Mouse (Mus musculus): Measurements from ENCODE around the gene Vkorc1. TPM values are rescaled to one million over a fixed set of nuclear protein-coding genes. Genes with fewer than 3 reads are reported as not detected.
A peak's percentile ranks its signal among the peaks of the same experiment; 100 is the strongest.
"Not testable (repeated sequence)": the region's sequence is repeated elsewhere in the genome, so short reads cannot be mapped to it uniquely, and the experiment has no call there.

The Vkorc1 gene
- 64.2 and 66.7 TPM in 2 replicates for polyA plus RNA-seq (2016; fragmentation: Nextera tagmentation; extraction: Ambion mirVana)

DNA sequence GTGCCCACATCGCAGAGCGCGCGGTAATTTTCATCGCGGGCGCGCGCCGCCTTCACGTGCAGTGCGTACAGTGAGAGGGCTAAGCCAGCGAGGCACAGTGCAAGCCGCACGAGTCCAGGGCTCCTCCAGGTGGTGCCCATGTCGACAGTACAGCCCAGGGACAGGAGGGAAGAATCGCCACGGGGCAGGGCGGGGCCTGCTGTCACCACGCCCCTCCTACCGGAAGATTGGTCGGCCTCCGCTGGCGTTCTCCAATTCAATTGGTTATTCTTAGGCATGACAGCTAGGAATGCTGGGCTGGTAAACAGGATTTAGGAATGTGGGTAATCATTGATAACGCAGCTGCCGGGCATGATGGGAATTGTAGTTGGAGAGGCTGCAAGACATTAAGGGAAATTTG is at the start of gene Vkorc1, which contains the start of gene Gm21974:
Gene Vkorc1, minus strand, starts transcription at position 176 of the 400 bp plus-strand sequence.
Gene Gm21974, minus strand, starts transcription at position 13 of the 400 bp plus-strand sequence.
- ATAC-seq (ENCODE audit: low FRiP score), result peak; percentile 98
- whole genome bisulfite sequencing, result under 1% methylated on average over 26 of the region's 26 CpGs
- Histone ChIP-seq H3K9ac (peak within 1 kb of the TSS; percentile 72), H3K27me3 (no peaks in the 10 kb centered on the region), H3K27ac (peak within 1 kb of the TSS; percentile 79), H3K4me2 (replicated peaks) (peak within 1 kb of the TSS; percentile 79), H3K4me3 (peak within 1 kb of the TSS; percentile 58), H3K4me1 (peaks cover 8% of the 10 kb centered on the region), H3K36me3 (peaks cover 16% of the 10 kb centered on the region), H3K9me3 (replicated peaks) (no peaks in the 10 kb centered on the region)

DNA sequence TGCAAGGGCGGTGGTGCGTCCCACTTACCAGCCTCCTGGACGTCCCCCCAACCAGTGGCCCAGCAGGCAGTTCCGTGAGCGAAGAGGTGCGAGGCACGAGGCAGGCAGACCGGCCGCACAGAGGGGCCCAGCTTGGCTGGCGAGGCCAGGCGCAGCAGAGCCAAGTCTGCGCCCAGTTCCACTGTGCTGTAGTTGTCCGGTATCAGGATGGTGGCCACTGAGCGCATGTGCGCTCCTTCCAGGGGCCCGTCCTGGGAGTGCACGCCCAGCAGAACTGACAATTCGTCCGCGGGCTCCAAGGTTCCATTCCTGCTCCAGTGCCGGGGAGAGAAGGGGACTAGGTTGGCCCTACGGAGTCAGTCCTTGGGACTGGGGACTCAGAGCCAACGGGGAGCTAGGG is 49.2 kb upstream of the Vkorc1 start:
- Histone ChIP-seq H3K36me3 (no peaks in the 10 kb centered on the region), H3K4me3 (no peak overlapping the region), H3K9ac (no peak overlapping the region), H3K27me3 (peaks cover 36% of the 10 kb centered on the region), H3K27ac (no peak overlapping the region; the same call in 1 of the 2 replicates), H3K9me3 (replicated peaks) (no peaks in the 10 kb centered on the region), H3K4me1 (no peaks in the 10 kb centered on the region), H3K4me2 (replicated peaks) (peak overlapping the region; percentile 31)
- ATAC-seq (ENCODE audit: low FRiP score), result no peak
- 11% methylated on average over 23 of the region's 23 CpGs for WGBS

DNA sequence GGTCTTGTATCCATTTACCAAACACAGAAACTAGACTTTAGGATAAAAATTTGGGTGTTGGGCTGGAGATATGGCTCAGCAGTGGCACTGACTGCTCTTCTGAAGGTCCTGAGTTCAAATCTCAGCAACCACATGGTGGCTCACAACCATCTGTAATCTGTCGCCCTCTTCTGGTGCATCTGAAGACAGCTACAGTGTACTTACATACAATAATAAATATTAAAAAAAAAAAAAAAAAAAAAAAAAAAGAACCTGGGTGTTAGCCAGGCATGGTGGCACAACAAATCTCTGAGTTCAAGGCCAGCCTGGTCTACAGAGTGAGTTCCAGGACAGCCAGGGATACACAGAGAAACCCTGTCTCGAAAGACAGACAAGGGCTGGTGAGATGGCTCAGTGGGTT is 46.7 kb upstream of the Vkorc1 start:
- H3K9ac ChIP-seq; H3K4me3 ChIP-seq; H3K27ac ChIP-seq; H3K4me2 ChIP-seq (replicated peaks); H3K9me3 ChIP-seq (replicated peaks); H3K36me3 ChIP-seq; H3K4me1 ChIP-seq; ATAC-seq (ENCODE audit: low FRiP score): not testable (repeated sequence)
- WGBS, result 53% methylated on average over 2 of the region's 2 CpGs
- H3K27me3 ChIP-seq, result peaks cover 36% of the 10 kb centered on the region

DNA sequence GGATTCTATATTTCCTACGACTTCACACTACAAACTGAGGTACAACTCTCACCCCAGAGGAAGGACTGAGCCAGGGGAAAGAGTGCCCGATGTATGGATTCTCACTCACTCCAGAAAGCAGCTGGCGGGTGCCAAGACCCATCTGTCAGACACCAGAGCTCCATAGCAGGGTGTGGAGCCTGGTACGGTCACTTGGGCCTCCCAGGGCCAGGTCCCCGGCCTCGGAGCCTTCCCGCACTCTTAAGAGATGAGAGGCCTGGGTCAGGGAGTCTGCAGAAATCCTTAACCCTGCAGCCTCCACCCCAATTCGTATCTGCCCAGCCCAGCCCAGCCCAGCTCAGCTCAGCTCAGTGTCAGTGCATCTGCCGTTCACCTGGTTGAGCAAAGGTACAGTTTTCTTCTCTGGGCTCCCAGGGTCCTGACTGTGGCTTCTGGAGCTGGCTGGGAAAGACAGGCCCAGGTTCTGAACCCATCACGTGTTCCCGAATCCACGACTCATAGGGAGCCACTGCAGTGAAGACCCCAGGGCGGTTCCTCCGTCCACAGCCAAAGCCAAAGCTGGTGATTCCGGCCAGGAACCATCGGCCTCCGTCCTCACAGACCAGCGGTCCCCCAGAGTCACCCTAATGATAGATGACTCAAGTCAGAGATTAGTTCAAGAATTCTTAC is 40.9 kb upstream of the Vkorc1 start:
- 60% methylated on average over 18 of the region's 18 CpGs for WGBS
- H3K27ac ChIP-seq, result peak overlapping the region; percentile 72; the same call in 1 of the 2 replicates
- peak overlapping the region; percentile 87 for H3K4me2 ChIP-seq (replicated peaks)
- peak; percentile 7; the same call in 1 of the 2 replicates for ATAC-seq (ENCODE audit: low FRiP score)
- peak overlapping the region; percentile 73 for H3K4me3 ChIP-seq
- no peaks in the 10 kb centered on the region for H3K9me3 ChIP-seq (replicated peaks)
- peak overlapping the region; percentile 81 for H3K9ac ChIP-seq
- peaks cover 4% of the 10 kb centered on the region for H3K27me3 ChIP-seq
- H3K4me1 ChIP-seq, result peaks cover 27% of the 10 kb centered on the region
- no peaks in the 10 kb centered on the region for H3K36me3 ChIP-seq

DNA sequence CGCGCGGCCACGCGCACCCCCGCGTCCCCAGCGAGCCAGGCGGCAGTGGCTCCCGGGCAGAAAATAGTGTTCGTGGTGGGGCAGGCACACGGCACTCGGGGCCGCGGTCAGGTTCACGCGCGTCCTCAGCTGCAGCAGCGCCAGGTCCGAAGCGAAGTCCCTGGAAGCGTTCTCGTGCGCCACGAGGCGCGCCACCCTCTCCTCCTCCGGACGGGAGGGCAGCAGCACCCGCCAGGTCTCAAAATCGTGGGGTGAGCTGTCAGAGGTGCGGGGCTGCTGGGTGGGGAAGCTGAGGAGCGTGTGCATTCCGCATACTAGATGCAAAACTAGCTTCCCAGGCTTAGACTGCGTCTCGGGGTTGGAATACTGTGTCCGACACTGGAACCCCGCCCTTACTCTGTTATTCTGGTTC is 40.3 kb upstream of the Vkorc1 start:
- under 1% methylated on average over 37 of the region's 38 CpGs for WGBS
- ATAC-seq (ENCODE audit: low FRiP score), result peak; percentile 62; the same call in 1 of the 2 replicates

DNA sequence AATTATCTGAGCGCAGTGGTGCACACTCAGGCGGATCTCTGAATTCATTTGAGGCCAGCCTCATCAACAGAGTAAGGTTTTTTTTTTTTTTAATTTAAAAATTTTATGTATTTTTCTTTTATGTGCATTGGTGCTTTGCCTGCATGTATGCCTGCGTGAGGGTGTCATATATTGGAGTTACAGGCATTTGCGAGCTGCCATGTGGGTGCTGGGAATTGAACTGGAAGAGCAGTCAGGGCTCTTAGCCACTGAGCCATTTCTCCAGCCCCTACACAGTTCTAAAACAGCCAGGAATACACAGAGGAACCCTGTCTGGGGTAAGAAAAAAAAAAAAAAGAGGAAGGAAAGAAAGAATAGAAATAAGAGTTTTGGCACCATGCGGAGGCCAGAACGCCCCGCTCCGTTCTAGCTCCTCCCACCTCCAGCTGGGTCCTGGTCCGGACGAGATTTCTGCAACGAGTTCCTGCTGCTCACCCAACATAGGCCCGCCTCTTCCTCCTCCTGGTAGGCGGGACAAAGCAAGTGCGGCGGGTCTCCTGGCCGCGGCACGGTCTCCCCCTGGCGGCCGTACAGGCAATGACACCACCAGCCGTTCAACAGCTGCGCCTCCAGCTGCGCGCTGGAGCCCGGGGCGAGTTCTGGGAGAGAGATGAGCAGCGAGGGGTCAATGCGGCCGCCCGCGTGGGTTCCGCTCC is 39.8 kb upstream of the Vkorc1 start:
- H3K9ac ChIP-seq, result peak overlapping the region; percentile 81

More for the DNA sequence above, 40.3 kb upstream of the Vkorc1 start:
- Histone ChIP-seq H3K27ac (peak overlapping the region; percentile 72), H3K9me3 (replicated peaks) (no peaks in the 10 kb centered on the region), H3K4me3 (peak overlapping the region; percentile 73), H3K4me1 (peaks cover 29% of the 10 kb centered on the region), H3K36me3 (no peaks in the 10 kb centered on the region), H3K4me2 (replicated peaks) (peak overlapping the region; percentile 87), H3K9ac (peak overlapping the region; percentile 81), H3K27me3 (peaks cover 4% of the 10 kb centered on the region)

DNA sequence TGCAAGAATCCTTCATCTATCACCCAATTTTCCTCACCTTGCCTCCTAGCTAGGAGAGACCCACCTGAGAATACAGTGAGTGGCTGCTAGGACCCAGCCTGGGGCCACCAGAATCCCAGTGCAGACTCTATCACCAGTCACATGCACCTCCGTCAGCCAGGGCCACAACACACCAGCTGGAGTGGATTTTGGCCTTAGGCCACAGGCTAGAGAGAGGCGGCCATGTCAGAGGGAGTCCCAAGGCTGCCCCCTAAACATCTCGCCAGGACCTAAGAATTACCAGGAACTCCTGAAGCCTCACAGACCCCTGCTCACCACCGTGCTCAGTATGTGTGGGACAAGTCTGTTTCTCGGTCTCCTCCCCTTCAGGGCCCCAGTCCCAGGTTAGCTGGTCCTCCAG is 38.7 kb upstream of the Vkorc1 start:
- Histone ChIP-seq H3K27ac (no peak overlapping the region), H3K36me3 (no peaks in the 10 kb centered on the region), H3K9ac (peak overlapping the region; percentile 43; the same call in 1 of the 2 replicates), H3K4me3 (no peak overlapping the region), H3K27me3 (peaks cover 21% of the 10 kb centered on the region), H3K4me1 (peaks cover 33% of the 10 kb centered on the region), H3K4me2 (replicated peaks) (no peak overlapping the region), H3K9me3 (replicated peaks) (no peaks in the 10 kb centered on the region)
- WGBS, result 89% methylated on average over 5 of the region's 5 CpGs
- ATAC-seq (ENCODE audit: low FRiP score), result no peak

More for the DNA sequence above, 39.8 kb upstream of the Vkorc1 start:
- Histone ChIP-seq H3K9me3 (replicated peaks) (no peaks in the 10 kb centered on the region), H3K27me3 (peaks cover 10% of the 10 kb centered on the region), H3K4me1 (peaks cover 29% of the 10 kb centered on the region), H3K36me3 (no peaks in the 10 kb centered on the region), H3K4me3 (peak overlapping the region; percentile 73), H3K4me2 (replicated peaks) (peak overlapping the region; percentile 87), H3K27ac (peak overlapping the region; percentile 72)
- ATAC-seq (ENCODE audit: low FRiP score), result peak; percentile 93
- WGBS, result 7% methylated on average over 28 of the region's 32 CpGs

DNA sequence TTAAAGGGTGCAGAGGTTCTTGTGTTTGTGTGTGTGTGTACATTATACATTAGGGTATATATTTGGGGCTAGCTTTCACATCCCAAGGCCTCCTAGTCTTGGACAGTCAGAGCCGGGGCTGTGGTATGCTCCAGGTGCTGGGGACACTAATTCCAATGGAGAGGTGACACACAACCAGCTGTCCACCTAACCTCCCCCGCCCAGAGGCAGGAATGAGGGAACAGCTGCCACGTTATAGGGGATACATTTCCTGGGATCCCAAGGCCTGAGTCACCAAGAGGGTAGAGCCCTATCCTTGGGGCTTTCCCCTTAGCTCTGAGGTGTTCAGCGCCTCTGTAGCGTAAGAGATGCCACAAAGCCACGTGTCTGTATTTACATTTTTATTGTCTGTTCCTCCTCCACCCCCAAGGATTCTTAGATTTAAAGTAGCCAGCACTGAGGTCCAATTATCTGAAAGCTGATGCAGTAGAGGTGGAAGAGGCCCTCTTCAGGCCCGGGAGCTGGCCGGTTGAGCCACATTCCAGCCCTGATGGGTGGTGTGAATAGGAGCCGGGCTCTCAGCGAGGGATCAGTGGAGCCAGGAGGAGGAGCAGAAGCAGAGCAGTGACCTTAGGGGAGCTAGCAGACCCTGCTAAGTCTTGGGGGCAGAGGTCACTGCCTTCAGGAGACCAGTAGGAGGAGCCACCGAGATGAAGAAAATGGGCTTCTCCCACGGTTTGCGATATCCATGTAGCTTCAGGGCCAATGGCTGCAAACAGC is 37.0 kb upstream of the Vkorc1 start:
- Histone ChIP-seq H3K27ac (no peak overlapping the region), H3K9ac (no peak overlapping the region), H3K4me2 (replicated peaks) (no peak overlapping the region), H3K36me3 (no peaks in the 10 kb centered on the region), H3K9me3 (replicated peaks) (no peaks in the 10 kb centered on the region), H3K27me3 (peaks cover 37% of the 10 kb centered on the region), H3K4me3 (no peak overlapping the region), H3K4me1 (peaks cover 33% of the 10 kb centered on the region)
- 18% methylated on average over 13 of the region's 13 CpGs for WGBS
- no peak for ATAC-seq (ENCODE audit: low FRiP score)

DNA sequence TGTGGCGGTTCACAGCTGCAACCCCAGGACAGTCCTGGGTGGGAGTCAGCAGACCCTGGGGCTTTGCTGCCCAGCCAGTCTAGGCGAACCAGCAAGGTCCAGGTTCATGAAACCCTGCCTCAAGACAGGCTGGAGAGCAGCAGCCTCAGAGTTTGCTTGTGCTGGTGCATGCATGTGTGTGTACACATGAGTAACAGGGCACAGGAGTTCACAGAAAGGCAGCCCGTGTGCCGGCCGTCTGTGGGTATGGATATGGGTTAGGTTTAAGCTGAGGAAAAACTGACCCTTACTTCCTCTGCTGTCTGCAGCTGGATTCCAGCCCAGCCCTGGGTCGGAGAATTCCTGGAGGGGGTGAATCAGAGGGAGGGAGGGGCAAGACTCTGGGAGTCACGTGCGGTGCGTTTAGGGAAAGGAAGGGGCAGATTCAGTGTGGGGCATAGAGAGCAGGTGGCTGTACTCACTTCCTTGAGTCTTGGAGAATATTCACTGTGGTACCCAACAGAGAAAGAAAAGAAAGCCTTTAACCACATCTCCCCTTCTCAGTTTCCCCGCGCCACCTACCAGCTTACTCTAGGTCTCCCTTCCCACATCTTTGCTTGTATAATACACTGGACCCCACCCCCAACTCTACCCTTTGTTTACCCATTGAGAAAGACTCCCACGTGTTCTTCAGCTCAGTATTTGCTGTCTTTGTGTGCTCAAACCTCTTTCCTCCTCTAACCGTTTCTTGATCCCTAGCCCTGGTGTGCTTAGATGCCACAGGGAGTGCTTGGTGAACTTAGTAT is 36.1 kb upstream of the Vkorc1 start:
- H3K9me3 ChIP-seq (replicated peaks), result no peaks in the 10 kb centered on the region
- H3K4me3 ChIP-seq, result no peak overlapping the region
- peaks cover 38% of the 10 kb centered on the region for H3K27me3 ChIP-seq
- 0 out of 2 replicates have a peak, but pooled peaks cover 1% of the 10 kb centered on the region for H3K36me3 ChIP-seq
- peaks cover 32% of the 10 kb centered on the region for H3K4me1 ChIP-seq
- H3K4me2 ChIP-seq (replicated peaks), result no peak overlapping the region
- H3K27ac ChIP-seq, result no peak overlapping the region
- 0 out of 2 replicates have a peak overlapping the region, but pooled peaks have one; percentile 18 for H3K9ac ChIP-seq
- WGBS, result 35% methylated on average over 13 of the region's 13 CpGs
- ATAC-seq (ENCODE audit: low FRiP score), result no peak

DNA sequence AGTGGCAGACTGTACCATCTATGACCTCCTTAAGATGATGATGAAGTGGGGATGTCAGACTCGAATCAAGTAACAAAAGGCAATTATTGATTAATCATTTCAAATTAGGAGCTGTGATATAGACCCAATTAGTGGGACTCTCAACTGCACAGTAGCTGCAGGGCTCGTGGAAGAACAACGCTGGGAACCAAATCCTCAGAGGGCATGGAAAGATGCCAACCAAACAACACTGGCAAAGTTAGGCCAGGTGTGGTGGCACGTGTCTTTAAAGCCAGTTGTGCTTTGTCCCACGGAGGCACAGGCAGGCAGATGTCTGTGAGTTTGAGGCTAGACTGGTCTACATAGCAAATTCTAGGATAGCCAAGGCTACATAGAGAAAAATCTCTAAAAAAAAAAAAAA is 35.2 kb upstream of the Vkorc1 start:
- Histone ChIP-seq H3K27ac (no peak overlapping the region), H3K4me3 (no peak overlapping the region), H3K27me3 (peaks cover 35% of the 10 kb centered on the region), H3K4me1 (peaks cover 24% of the 10 kb centered on the region), H3K4me2 (replicated peaks) (no peak overlapping the region), H3K9me3 (replicated peaks) (no peaks in the 10 kb centered on the region), H3K9ac (no peak overlapping the region), H3K36me3 (peaks cover 10% of the 10 kb centered on the region)
- ATAC-seq (ENCODE audit: low FRiP score), result no peak
- WGBS, result 77% methylated on average over 5 of the region's 5 CpGs

DNA sequence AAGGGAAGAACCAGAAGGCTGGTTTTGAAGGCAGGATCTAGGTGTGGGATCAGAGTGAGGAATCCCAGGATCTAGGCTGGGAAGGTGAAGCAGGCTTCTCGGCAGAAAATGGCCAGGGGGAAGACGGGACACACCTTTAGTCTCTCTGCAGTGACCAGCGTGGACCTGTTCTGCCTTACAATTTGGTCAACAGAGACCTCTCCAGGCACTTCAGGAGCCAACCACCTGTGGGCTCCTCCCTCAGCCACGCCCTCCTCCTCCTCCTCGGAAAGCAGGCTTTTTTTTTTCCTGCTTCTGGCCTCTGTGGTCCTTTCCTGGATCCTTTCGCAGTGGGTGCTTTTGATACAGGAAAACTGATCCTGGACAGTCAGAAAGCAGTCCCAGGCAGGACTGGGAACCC is 34.5 kb upstream of the Vkorc1 start, which contains the start of gene Prss8:
Gene Prss8, minus strand, starts transcription at position 182 of the 400 bp plus-strand sequence.
- 19% methylated on average over 6 of the region's 6 CpGs for WGBS
- Histone ChIP-seq H3K4me1 (peaks cover 23% of the 10 kb centered on the region), H3K27me3 (peaks cover 35% of the 10 kb centered on the region), H3K27ac (no peak within 1 kb of the TSS), H3K4me2 (replicated peaks) (peak within 1 kb of the TSS; percentile 27), H3K36me3 (peaks cover 17% of the 10 kb centered on the region), H3K4me3 (peak within 1 kb of the TSS; percentile 23), H3K9me3 (replicated peaks) (no peaks in the 10 kb centered on the region), H3K9ac (0 out of 2 replicates have a peak within 1 kb of the TSS, but pooled peaks have one; percentile 8)
- ATAC-seq (ENCODE audit: low FRiP score), result no peak
